Mouse (Mus musculus): ENCODE measurements around the gene Pym1. TPM values are rescaled to one million over a fixed set of nuclear protein-coding genes. Genes with fewer than 3 reads are reported as not detected.
A peak's percentile ranks its signal among the peaks of the same experiment; 100 is the strongest.

The Pym1 gene
- polyA plus RNA-seq, 1 experiment from 2014 or later, result 22.3 TPM

GRCm38 (mm10) chr10:128731002-128731433, 16.7 kb upstream of the Pym1 start:
- peaks cover 23% of the 10 kb centered on the region; the same call in 1 of the 2 replicates for H3K36me3 ChIP-seq (ENCODE audit: control insufficient read depth, insufficient read depth)
- no peak overlapping the region for H3K9ac ChIP-seq (ENCODE audit: low read depth, low read length)
- TF ChIP-seq CTCF (IDR thresholded peaks at IDR 0.05; ENCODE audit: low read depth), result peak; percentile 83
- H3K4me2 ChIP-seq (replicated peaks; ENCODE audit: low read depth), result no peak overlapping the region
- H3K27me3 ChIP-seq (replicated peaks; ENCODE audit: control insufficient read depth, insufficient read depth, low read length), result no peaks in the 10 kb centered on the region
- H3K9me3 ChIP-seq (ENCODE audit: control insufficient read depth), result no peaks in the 10 kb centered on the region
- 19% methylated on average over 10 of the region's 10 CpGs for WGBS
- H3K4me1 ChIP-seq (replicated peaks; ENCODE audit: control insufficient read depth, insufficient read depth, low read length), result no peaks in the 10 kb centered on the region
- peak; percentile 45 for ATAC-seq
- no peak overlapping the region for H3K27ac ChIP-seq (ENCODE audit: low read depth, low read length)
- no peak overlapping the region for H3K4me3 ChIP-seq (ENCODE audit: low read depth, low read length)

GRCm38 (mm10) chr10:128731992-128732391, 15.7 kb upstream of the Pym1 start:
- no peak overlapping the region for H3K4me2 ChIP-seq (replicated peaks; ENCODE audit: low read depth)
- no peak overlapping the region for H3K27ac ChIP-seq (ENCODE audit: low read depth, low read length)
- no peak overlapping the region for H3K4me3 ChIP-seq (ENCODE audit: low read depth, low read length)
- H3K27me3 ChIP-seq (replicated peaks; ENCODE audit: control insufficient read depth, insufficient read depth, low read length), result no peaks in the 10 kb centered on the region
- no peak for TF ChIP-seq CTCF (IDR thresholded peaks at IDR 0.05; ENCODE audit: low read depth)
- H3K9ac ChIP-seq (ENCODE audit: low read depth, low read length), result no peak overlapping the region
- H3K9me3 ChIP-seq (ENCODE audit: control insufficient read depth), result no peaks in the 10 kb centered on the region
- peaks cover 23% of the 10 kb centered on the region; the same call in 1 of the 2 replicates for H3K36me3 ChIP-seq (ENCODE audit: control insufficient read depth, insufficient read depth)
- ATAC-seq, result peak; percentile 44; the same call in 1 of the 2 replicates
- H3K4me1 ChIP-seq (replicated peaks; ENCODE audit: control insufficient read depth, insufficient read depth, low read length), result no peaks in the 10 kb centered on the region

GRCm38 (mm10) chr10:128737435-128737834, 10.3 kb upstream of the Pym1 start:
- TF ChIP-seq CTCF (IDR thresholded peaks at IDR 0.05; ENCODE audit: low read depth), result no peak
- peak overlapping the region; percentile 45 for H3K4me2 ChIP-seq (replicated peaks; ENCODE audit: low read depth)
- H3K9ac ChIP-seq (ENCODE audit: low read depth, low read length), result no peak overlapping the region
- H3K36me3 ChIP-seq (ENCODE audit: control insufficient read depth, insufficient read depth), result peaks cover 7% of the 10 kb centered on the region; the same call in 1 of the 2 replicates
- ATAC-seq, result peak; percentile 42; the same call in 1 of the 2 replicates
- no peaks in the 10 kb centered on the region for H3K9me3 ChIP-seq (ENCODE audit: control insufficient read depth)
- no peaks in the 10 kb centered on the region for H3K4me1 ChIP-seq (replicated peaks; ENCODE audit: control insufficient read depth, insufficient read depth, low read length)
- no peaks in the 10 kb centered on the region for H3K27me3 ChIP-seq (replicated peaks; ENCODE audit: control insufficient read depth, insufficient read depth, low read length)
- H3K4me3 ChIP-seq (ENCODE audit: low read depth, low read length), result no peak overlapping the region
- H3K27ac ChIP-seq (ENCODE audit: low read depth, low read length), result no peak overlapping the region
- WGBS, result 8% methylated on average over 15 of the region's 15 CpGs

GRCm38 (mm10) chr10:128740296-128740695, 7.4 kb upstream of the Pym1 start:
- H3K4me1 ChIP-seq (replicated peaks; ENCODE audit: control insufficient read depth, insufficient read depth, low read length), result peaks cover 6% of the 10 kb centered on the region; the same call in 1 of the 2 replicates
- H3K36me3 ChIP-seq (ENCODE audit: control insufficient read depth, insufficient read depth), result no peaks in the 10 kb centered on the region
- TF ChIP-seq CTCF (IDR thresholded peaks at IDR 0.05; ENCODE audit: low read depth), result no peak
- H3K4me2 ChIP-seq (replicated peaks; ENCODE audit: low read depth), result no peak overlapping the region
- no peaks in the 10 kb centered on the region for H3K9me3 ChIP-seq (ENCODE audit: control insufficient read depth)
- no peak overlapping the region for H3K4me3 ChIP-seq (ENCODE audit: low read depth, low read length)
- WGBS, result 28% methylated on average over 2 of the region's 2 CpGs
- H3K9ac ChIP-seq (ENCODE audit: low read depth, low read length), result no peak overlapping the region
- ATAC-seq, result no peak
- no peak overlapping the region for H3K27ac ChIP-seq (ENCODE audit: low read depth, low read length)
- H3K27me3 ChIP-seq (replicated peaks; ENCODE audit: control insufficient read depth, insufficient read depth, low read length), result no peaks in the 10 kb centered on the region

GRCm38 (mm10) chr10:128742616-128743015, 5.1 kb upstream of the Pym1 start:
- Histone ChIP-seq H3K27me3 (replicated peaks; ENCODE audit: control insufficient read depth, insufficient read depth, low read length) (no peaks in the 10 kb centered on the region), H3K9me3 (ENCODE audit: control insufficient read depth) (no peaks in the 10 kb centered on the region), H3K36me3 (ENCODE audit: control insufficient read depth, insufficient read depth) (no peaks in the 10 kb centered on the region), H3K9ac (ENCODE audit: low read depth, low read length) (peak overlapping the region; percentile 64; the same call in 1 of the 2 replicates), H3K4me3 (ENCODE audit: low read depth, low read length) (peak overlapping the region; percentile 64), H3K27ac (ENCODE audit: low read depth, low read length) (0 out of 2 replicates have a peak overlapping the region, but pooled peaks have one; percentile 11), H3K4me1 (replicated peaks; ENCODE audit: control insufficient read depth, insufficient read depth, low read length) (peaks cover 6% of the 10 kb centered on the region; the same call in 1 of the 2 replicates), H3K4me2 (replicated peaks; ENCODE audit: low read depth) (peak overlapping the region; percentile 93)
- 29% methylated on average over 4 of the region's 4 CpGs for WGBS
- no peak for ATAC-seq
- no peak for TF ChIP-seq CTCF (IDR thresholded peaks at IDR 0.05; ENCODE audit: low read depth)

GRCm38 (mm10) chr10:128743235-128743634, 4.5 kb upstream of the Pym1 start:
- no peak for TF ChIP-seq CTCF (IDR thresholded peaks at IDR 0.05; ENCODE audit: low read depth)
- Histone ChIP-seq H3K4me1 (replicated peaks; ENCODE audit: control insufficient read depth, insufficient read depth, low read length) (peaks cover 6% of the 10 kb centered on the region; the same call in 1 of the 2 replicates), H3K9me3 (ENCODE audit: control insufficient read depth) (no peaks in the 10 kb centered on the region), H3K9ac (ENCODE audit: low read depth, low read length) (peak overlapping the region; percentile 64), H3K27me3 (replicated peaks; ENCODE audit: control insufficient read depth, insufficient read depth, low read length) (no peaks in the 10 kb centered on the region), H3K4me2 (replicated peaks; ENCODE audit: low read depth) (peak overlapping the region; percentile 93), H3K4me3 (ENCODE audit: low read depth, low read length) (peak overlapping the region; percentile 64), H3K27ac (ENCODE audit: low read depth, low read length) (peak overlapping the region; percentile 86), H3K36me3 (ENCODE audit: control insufficient read depth, insufficient read depth) (no peaks in the 10 kb centered on the region)
- no peak for ATAC-seq
- 4% methylated on average over 7 of the region's 7 CpGs for WGBS

All from intestine, postnatal 0 days (tissue).